Mouse (Mus musculus) E14TG2a.4 (cell line): Measurements from ENCODE around the gene Rbfox1.

ENCODE experiments used
- CTCF ChIP-seq: conservative IDR thresholded peaks from 2 replicates; pipeline ENCODE4 v1.5.1; 2014; ENCODE audit warnings: low read length
- POU5F1 ChIP-seq: IDR thresholded peaks from 2 replicates; pipeline ENCODE4 v1.6.1; 2014; ENCODE audit warnings: low read length, borderline replicate concordance

DNA sequence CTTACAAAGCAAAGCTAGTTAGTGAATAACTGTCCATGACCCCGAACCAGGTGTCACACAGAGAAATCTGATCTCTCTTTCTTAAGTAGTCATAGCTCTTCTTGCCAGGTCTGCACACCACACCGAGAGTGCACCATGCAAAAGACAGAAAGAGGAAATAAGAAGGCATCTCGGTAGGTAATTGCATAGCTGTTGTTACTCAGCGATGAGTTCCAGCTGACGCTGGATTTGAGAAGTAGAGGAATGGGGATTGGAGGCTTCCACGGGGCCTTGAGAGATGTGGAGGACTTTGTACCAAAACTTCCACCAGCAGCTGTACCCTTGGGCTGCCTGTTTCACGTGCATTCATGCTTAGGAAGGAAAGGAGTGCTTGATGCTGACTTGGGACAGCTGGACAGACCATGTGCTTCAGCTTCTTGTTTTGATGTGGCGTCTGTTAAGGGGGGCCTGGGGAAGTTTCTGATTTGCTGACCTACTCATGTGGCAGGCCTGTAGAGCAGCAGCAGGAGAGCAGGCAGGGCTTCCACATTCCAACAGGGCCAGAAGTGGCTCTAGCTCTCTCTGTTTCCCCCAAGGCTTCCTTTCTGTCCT lies 1265.1 kb downstream of the Rbfox1 start:
- no peak for TF ChIP-seq CTCF
- no peak for TF ChIP-seq POU5F1
